Mouse (Mus musculus): Measurements from ENCODE around the gene Apbb2. TPM values are rescaled to one million over a fixed set of nuclear protein-coding genes. Genes with fewer than 3 reads are reported as not detected.

The Apbb2 gene
- polyA plus RNA-seq, 1 experiment: 22.6 TPM

- H3K4me3 ChIP-seq (ENCODE audit: insufficient read depth, poor library complexity, severe bottlenecking): no peak overlapping the region
Observed at GRCm38 (mm10) chr5:66337969-66338345, 280.6 kb downstream of the Apbb2 start.

DNA sequence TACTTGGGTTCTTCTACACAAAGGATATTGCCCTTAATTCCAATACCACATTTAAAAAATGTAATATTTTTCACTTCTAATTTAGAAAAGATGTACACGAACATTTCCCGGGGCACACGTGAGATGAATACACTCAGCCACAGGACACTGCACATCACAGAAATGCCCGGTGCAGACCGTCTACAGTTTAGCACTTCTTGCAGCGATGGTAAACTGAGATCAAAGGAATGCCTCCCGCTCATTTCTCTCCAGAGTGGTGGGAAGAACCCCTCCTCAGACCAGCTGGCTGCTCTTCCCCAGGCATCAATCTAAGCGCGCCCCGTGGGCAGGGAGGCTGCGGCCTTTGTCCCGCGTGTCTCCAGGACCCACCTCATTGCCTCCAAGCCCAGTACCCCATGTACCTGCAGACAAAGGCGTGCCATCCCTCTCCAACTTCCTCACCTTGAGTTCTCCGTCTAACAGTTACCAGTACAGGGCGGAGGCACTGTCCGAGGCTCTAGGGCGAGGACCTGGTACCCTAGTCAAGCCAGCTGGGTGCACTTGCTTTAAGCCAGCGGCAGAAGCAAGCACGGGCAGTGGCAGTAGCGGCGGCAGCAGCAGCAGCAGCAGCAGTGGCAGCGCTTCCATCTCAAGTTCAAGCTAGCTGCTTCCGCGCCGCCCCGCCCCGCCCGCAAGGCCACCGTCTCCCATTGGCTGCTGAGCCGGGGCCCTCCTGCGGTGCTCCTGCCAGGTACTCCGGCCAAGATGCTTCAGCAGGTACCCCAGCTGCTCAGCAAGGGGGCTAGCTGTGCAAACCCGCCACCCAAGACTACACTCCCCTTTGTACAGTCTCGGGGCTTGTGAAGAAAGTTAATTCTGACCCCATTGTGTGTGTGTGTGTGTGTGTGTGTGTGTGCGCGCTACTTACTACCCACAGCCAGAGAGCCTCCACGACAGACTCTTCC lies 281.3 kb downstream of the Apbb2 start:
- H3K79me2 ChIP-seq (ENCODE audit: control insufficient read depth, insufficient read depth): no peaks in the 10 kb centered on the region
- TF ChIP-seq FOSL1 (IDR thresholded peaks at IDR 0.05; ENCODE audit: insufficient read depth, low read length, poor library complexity, severe bottlenecking) (no peak), CEBPB (IDR thresholded peaks at IDR 0.05; ENCODE audit: low read depth) (no peak), CTCF (IDR thresholded peaks at IDR 0.05; ENCODE audit: control insufficient read depth, insufficient read depth, insufficient read length) (no peak), MYOD1 (IDR thresholded peaks at IDR 0.05; ENCODE audit: control insufficient read depth, insufficient read length, low read depth) (no peak), MYOG (IDR thresholded peaks at IDR 0.05; ENCODE audit: control insufficient read depth, extremely low read depth, insufficient read length) (no peak), MAX (IDR thresholded peaks at IDR 0.05) (no peak), USF1 (IDR thresholded peaks at IDR 0.05; ENCODE audit: low read depth) (no peak)
- H3K27me3 ChIP-seq (ENCODE audit: control insufficient read depth, insufficient read depth, insufficient read length): no peaks in the 10 kb centered on the region
- H3K36me3 ChIP-seq (ENCODE audit: control insufficient read depth, insufficient read depth): no peaks in the 10 kb centered on the region
- H3ac ChIP-seq (ENCODE audit: control insufficient read depth, insufficient read length, low read depth): no peak overlapping the region
- H3K79me3 ChIP-seq (ENCODE audit: low read depth): peaks cover 1% of the 10 kb centered on the region
- H3K4me3 ChIP-seq (ENCODE audit: insufficient read depth, poor library complexity, severe bottlenecking): no peak overlapping the region

More at GRCm38 (mm10) chr5:66337969-66338345, 280.6 kb downstream of the Apbb2 start:
- Histone ChIP-seq H3K36me3 (ENCODE audit: control insufficient read depth, insufficient read depth) (no peaks in the 10 kb centered on the region), H3ac (ENCODE audit: control insufficient read depth, insufficient read length, low read depth) (no peak overlapping the region), H3K27me3 (ENCODE audit: control insufficient read depth, insufficient read depth, insufficient read length) (no peaks in the 10 kb centered on the region), H3K79me3 (ENCODE audit: low read depth) (no peaks in the 10 kb centered on the region), H3K79me2 (ENCODE audit: control insufficient read depth, insufficient read depth) (no peaks in the 10 kb centered on the region)
- TF ChIP-seq MYOD1 (IDR thresholded peaks at IDR 0.05; ENCODE audit: control insufficient read depth, insufficient read length, low read depth): no peak
- TF ChIP-seq CEBPB (IDR thresholded peaks at IDR 0.05; ENCODE audit: low read depth): no peak
- TF ChIP-seq USF1 (IDR thresholded peaks at IDR 0.05; ENCODE audit: low read depth): no peak
- TF ChIP-seq CTCF (IDR thresholded peaks at IDR 0.05; ENCODE audit: control insufficient read depth, insufficient read depth, insufficient read length): no peak
- TF ChIP-seq FOSL1 (IDR thresholded peaks at IDR 0.05; ENCODE audit: insufficient read depth, low read length, poor library complexity, severe bottlenecking): no peak

DNA sequence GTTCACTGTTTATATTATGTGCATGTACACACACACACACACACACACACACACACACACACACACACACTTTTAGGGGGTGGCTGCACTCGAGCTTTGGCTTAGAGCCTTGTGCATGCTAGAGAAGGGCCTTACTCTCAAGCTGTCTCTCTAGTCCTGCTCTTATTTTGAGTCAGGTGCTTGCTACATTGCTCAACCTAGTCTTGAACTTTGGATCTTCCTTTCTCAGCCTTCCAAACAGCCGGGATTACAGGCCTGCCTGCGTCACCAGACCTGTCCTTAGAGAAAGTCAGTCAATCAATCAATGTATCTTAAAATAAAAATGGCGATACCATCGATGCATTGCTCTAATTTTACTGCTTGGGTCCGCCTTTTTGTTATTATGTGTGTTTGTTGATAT lies 287.8 kb downstream of the Apbb2 start:
- peaks cover 8% of the 10 kb centered on the region for H3K36me3 ChIP-seq (ENCODE audit: control insufficient read depth, insufficient read depth)
- TF ChIP-seq FOSL1 (IDR thresholded peaks at IDR 0.05; ENCODE audit: insufficient read depth, low read length, poor library complexity, severe bottlenecking) (no peak), MAX (IDR thresholded peaks at IDR 0.05) (no peak), CEBPB (IDR thresholded peaks at IDR 0.05; ENCODE audit: low read depth) (no peak), MYOD1 (IDR thresholded peaks at IDR 0.05; ENCODE audit: control insufficient read depth, insufficient read length, low read depth) (no peak), MYOG (IDR thresholded peaks at IDR 0.05; ENCODE audit: control insufficient read depth, extremely low read depth, insufficient read length) (no peak), CTCF (IDR thresholded peaks at IDR 0.05; ENCODE audit: control insufficient read depth, insufficient read depth, insufficient read length) (no peak), USF1 (IDR thresholded peaks at IDR 0.05; ENCODE audit: low read depth) (no peak)
- no peaks in the 10 kb centered on the region for H3K79me2 ChIP-seq (ENCODE audit: control insufficient read depth, insufficient read depth)
- no peak overlapping the region for H3ac ChIP-seq (ENCODE audit: control insufficient read depth, insufficient read length, low read depth)
- H3K4me3 ChIP-seq (ENCODE audit: insufficient read depth, poor library complexity, severe bottlenecking): no peak overlapping the region
- peaks cover 1% of the 10 kb centered on the region for H3K79me3 ChIP-seq (ENCODE audit: low read depth)
- no peaks in the 10 kb centered on the region for H3K27me3 ChIP-seq (ENCODE audit: control insufficient read depth, insufficient read depth, insufficient read length)

GRCm38 (mm10) chr5:66328766-66329165 lies 289.8 kb downstream of the Apbb2 start:
- TF ChIP-seq CEBPB (IDR thresholded peaks at IDR 0.05; ENCODE audit: low read depth) (no peak), FOSL1 (IDR thresholded peaks at IDR 0.05; ENCODE audit: insufficient read depth, low read length, poor library complexity, severe bottlenecking) (no peak), MYOG (IDR thresholded peaks at IDR 0.05; ENCODE audit: control insufficient read depth, extremely low read depth, insufficient read length) (no peak), MYOD1 (IDR thresholded peaks at IDR 0.05; ENCODE audit: control insufficient read depth, insufficient read length, low read depth) (no peak), MAX (IDR thresholded peaks at IDR 0.05) (no peak), USF1 (IDR thresholded peaks at IDR 0.05; ENCODE audit: low read depth) (no peak), CTCF (IDR thresholded peaks at IDR 0.05; ENCODE audit: control insufficient read depth, insufficient read depth, insufficient read length) (no peak)
- H3K4me3 ChIP-seq (ENCODE audit: insufficient read depth, poor library complexity, severe bottlenecking): no peak overlapping the region
- no peaks in the 10 kb centered on the region for H3K27me3 ChIP-seq (ENCODE audit: control insufficient read depth, insufficient read depth, insufficient read length)
- peaks cover 1% of the 10 kb centered on the region for H3K79me3 ChIP-seq (ENCODE audit: low read depth)
- no peaks in the 10 kb centered on the region for H3K79me2 ChIP-seq (ENCODE audit: control insufficient read depth, insufficient read depth)
- peaks cover 8% of the 10 kb centered on the region for H3K36me3 ChIP-seq (ENCODE audit: control insufficient read depth, insufficient read depth)
- no peak overlapping the region for H3ac ChIP-seq (ENCODE audit: control insufficient read depth, insufficient read length, low read depth)

DNA sequence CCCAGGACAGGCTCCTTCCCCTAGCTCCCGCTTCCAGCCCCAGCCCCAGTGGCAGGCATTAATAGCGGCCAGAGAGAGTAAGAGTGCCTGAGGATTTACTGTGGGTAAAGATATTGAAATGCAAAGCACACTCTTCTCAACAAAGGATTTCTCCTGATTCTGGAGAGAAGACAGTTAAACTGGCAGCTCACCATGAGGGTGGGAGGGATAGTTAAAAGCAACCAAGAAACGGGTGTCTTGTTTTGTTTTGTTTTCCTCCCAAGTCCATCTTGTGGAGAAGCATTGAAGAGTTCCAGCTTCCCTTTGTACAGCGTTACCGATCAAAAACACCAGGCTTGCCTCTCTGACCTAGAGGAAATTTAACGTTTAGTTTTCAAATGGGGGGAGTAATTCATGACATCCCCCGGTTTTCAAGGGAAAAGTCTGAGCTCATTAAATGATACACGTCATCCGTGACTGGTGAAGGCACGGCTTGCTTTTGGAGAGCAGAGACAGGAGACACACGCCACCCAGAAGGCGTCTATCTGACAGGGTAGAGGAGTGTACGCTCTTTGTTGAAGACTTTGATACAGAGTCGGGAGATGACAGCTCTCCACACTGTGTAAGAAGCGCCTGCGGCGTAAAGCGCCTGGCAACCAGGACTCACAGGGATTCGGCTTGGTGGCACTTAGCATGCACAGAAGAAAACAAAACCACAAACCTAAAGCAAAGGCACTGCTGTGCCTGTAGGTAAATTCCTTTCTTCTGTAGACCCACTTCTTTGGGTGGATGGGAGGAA lies 290.4 kb downstream of the Apbb2 start:
- Histone ChIP-seq H3K27me3 (ENCODE audit: control insufficient read depth, insufficient read depth, insufficient read length) (no peaks in the 10 kb centered on the region), H3ac (ENCODE audit: control insufficient read depth, insufficient read length, low read depth) (no peak overlapping the region), H3K79me2 (ENCODE audit: control insufficient read depth, insufficient read depth) (no peaks in the 10 kb centered on the region), H3K36me3 (ENCODE audit: control insufficient read depth, insufficient read depth) (peaks cover 8% of the 10 kb centered on the region), H3K4me3 (ENCODE audit: insufficient read depth, poor library complexity, severe bottlenecking) (no peak overlapping the region), H3K79me3 (ENCODE audit: low read depth) (peaks cover 1% of the 10 kb centered on the region)
- TF ChIP-seq CTCF (IDR thresholded peaks at IDR 0.05; ENCODE audit: control insufficient read depth, insufficient read depth, insufficient read length) (no peak), FOSL1 (IDR thresholded peaks at IDR 0.05; ENCODE audit: insufficient read depth, low read length, poor library complexity, severe bottlenecking) (no peak), CEBPB (IDR thresholded peaks at IDR 0.05; ENCODE audit: low read depth) (no peak), USF1 (IDR thresholded peaks at IDR 0.05; ENCODE audit: low read depth) (no peak), MAX (IDR thresholded peaks at IDR 0.05) (no peak), MYOD1 (IDR thresholded peaks at IDR 0.05; ENCODE audit: control insufficient read depth, insufficient read length, low read depth) (no peak)
